Mouse (Mus musculus) central nervous system, embryonic 11.5 days (tissue): ENCODE measurements around the gene Gm3642. TPM values are rescaled to one million over a fixed set of nuclear protein-coding genes. Genes with fewer than 3 reads are reported as not detected.

ENCODE experiments used
- polyA plus RNA-seq: library from polyadenylated mRNA; depleted of rRNA; stranded (reverse); fragments of >200 nt; gene quantifications from 2 replicates; pipeline ENCODE4 v1.2.3, GENCODE M21; 2012; rRNA removed

Gene Gm3642
- polyA plus RNA-seq = not detected in 2 replicates

DNA sequence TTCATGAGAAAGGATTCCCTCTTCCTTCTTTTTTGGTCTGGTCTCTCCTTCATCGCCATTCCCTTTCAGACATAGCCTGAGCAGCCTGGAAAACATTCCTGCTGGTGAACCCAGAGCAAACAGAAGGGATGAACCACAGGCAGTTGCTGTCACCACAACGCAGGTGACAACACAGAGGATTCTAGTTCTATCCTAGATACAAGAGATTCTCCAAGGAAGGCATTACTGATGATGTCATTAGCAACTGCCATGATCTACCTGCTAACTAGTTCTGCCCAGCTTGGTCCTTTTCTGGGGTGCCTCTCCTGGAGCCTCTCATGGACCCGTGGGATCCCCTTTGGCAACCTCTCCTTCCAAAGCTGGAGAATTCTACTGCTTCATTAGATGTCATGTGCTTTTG lies at the start of gene Gm3642:
Gene Gm3642 (minus strand): TSS at position 101 of the 400 bp plus-strand sequence.

DNA sequence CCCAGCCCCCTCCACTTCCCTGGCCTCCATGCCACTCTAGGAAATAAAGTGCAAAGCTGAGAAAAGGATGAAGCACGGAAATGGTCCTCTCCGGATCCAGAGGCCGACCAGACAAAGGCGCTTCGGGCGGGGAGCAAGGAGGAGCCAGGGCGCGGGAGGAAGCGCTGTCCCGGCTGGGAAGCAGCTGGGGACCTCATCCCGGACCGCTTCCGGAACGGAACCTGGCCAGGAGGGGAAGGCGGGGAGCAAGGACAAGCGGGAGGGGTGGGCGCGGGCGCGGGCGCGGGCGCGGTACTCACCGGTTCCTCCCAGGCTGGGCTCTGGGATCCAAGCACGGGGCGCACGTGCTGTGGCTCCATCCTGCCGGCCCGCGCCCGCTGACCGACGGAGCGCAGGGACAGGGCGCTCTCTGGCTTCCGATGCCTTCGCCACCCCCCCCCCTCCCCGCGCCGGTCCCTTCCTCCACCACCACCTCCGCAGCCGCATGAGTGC lies 49.5 kb upstream of the Gm3642 start, which contains the start of gene Gm3667:
Gene Gm3667 (minus strand): TSS at position 442 of the 492 bp plus-strand sequence.

Other genes starting within 250 kb of the Gm3642 start
- gene Gm3629, start 249.7 kb downstream of the Gm3642 start, polyA plus RNA-seq = 0.24 and 0.61 TPM in 2 replicates
- gene Gm3460, start 217.9 kb downstream of the Gm3642 start, polyA plus RNA-seq = 0.16 TPM in 1 of 2 replicates, not detected in the other
- gene Gm10251, start 156.1 kb downstream of the Gm3642 start, polyA plus RNA-seq = not detected in 2 replicates
- gene Gm8050, start 120.1 kb downstream of the Gm3642 start, polyA plus RNA-seq = 0.11 TPM in 1 of 2 replicates, not detected in the other
- 15.2 and 25.0 TPM in 2 replicates for gene Gm3636, start 98.0 kb downstream of the Gm3642 start, polyA plus RNA-seq
- gene Gm8362, start 65.9 kb downstream of the Gm3642 start, polyA plus RNA-seq = not detected in 2 replicates
- gene Gm3667, start 49.7 kb upstream of the Gm3642 start, polyA plus RNA-seq = 1.7 and 3.6 TPM in 2 replicates
- gene Gm6356, start 133.5 kb upstream of the Gm3642 start, polyA plus RNA-seq = not detected in 2 replicates
- 2.4 and 4.5 TPM in 2 replicates for gene Gm10406, start 187.1 kb upstream of the Gm3642 start, polyA plus RNA-seq
- gene Gm3685, start 204.7 kb upstream of the Gm3642 start, polyA plus RNA-seq = 0.11 and 0.20 TPM in 2 replicates